Mouse (Mus musculus): ENCODE measurements at regions not wholly inside any gene's neighbourhood (a gene's known extent, or its start where the extent isn't known, plus 50 kb on each side); places are given as distances from the start of the nearest gene placed in this dataset.
"Not testable (repeated sequence)": the region's sequence is repeated elsewhere in the genome, so short reads cannot be mapped to it uniquely, and the experiment has no call there.

- no peak for DNase-seq
These were observed 60.8 kb downstream of the Dmrta2 start for GRCm38 (mm10) chr4:110038696-110039095.

- no peak for DNase-seq
These were observed 67.2 kb downstream of the Dmrta2 start for GRCm38 (mm10) chr4:110044851-110045618.

GRCm38 (mm10) chr4:110045651-110046269, 67.9 kb downstream of the Dmrta2 start:
- DNase-seq: no peak

- no peak for DNase-seq
These were observed 68.4 kb downstream of the Dmrta2 start for GRCm38 (mm10) chr4:110046270-110046651.

GRCm38 (mm10) chr4:110050393-110051280, 72.8 kb downstream of the Dmrta2 start:
- peak; percentile 92 to 94 for DNase-seq

GRCm38 (mm10) chr4:110051281-110051665, 73.4 kb downstream of the Dmrta2 start:
- DNase-seq: no peak

- DNase-seq: no peak
These were observed 74.0 kb downstream of the Dmrta2 start for GRCm38 (mm10) chr4:110051872-110052271.

GRCm38 (mm10) chr4:110052998-110053397, 75.1 kb downstream of the Dmrta2 start:
- DNase-seq: no peak

GRCm38 (mm10) chr4:110073836-110074235, 96.0 kb downstream of the Dmrta2 start:
- no peak for DNase-seq

GRCm38 (mm10) chr4:110083371-110083770, 105.5 kb downstream of the Dmrta2 start:
- no peak for DNase-seq

GRCm38 (mm10) chr4:110087570-110088247, 109.9 kb downstream of the Dmrta2 start:
- peak; percentile 66 to 74 for DNase-seq

GRCm38 (mm10) chr4:110093040-110093820, 115.4 kb downstream of the Dmrta2 start:
- no peak for DNase-seq

- no peak for DNase-seq
These were observed 116.7 kb downstream of the Dmrta2 start for GRCm38 (mm10) chr4:110094541-110094940.

- no peak for DNase-seq
These were observed 118.1 kb downstream of the Dmrta2 start for GRCm38 (mm10) chr4:110095760-110096593.

GRCm38 (mm10) chr4:110104119-110104518, 126.3 kb downstream of the Dmrta2 start:
- DNase-seq: not testable (repeated sequence)

GRCm38 (mm10) chr4:110106620-110107243, 128.9 kb downstream of the Dmrta2 start:
- DNase-seq: no peak

- peak; percentile 20 to 27 for DNase-seq
These were observed 141.6 kb downstream of the Dmrta2 start for GRCm38 (mm10) chr4:110119438-110119837.

- DNase-seq: no peak
These were observed 142.0 kb downstream of the Dmrta2 start for GRCm38 (mm10) chr4:110119874-110120273.

GRCm38 (mm10) chr4:110120761-110121160, 142.9 kb downstream of the Dmrta2 start:
- no peak for DNase-seq

GRCm38 (mm10) chr4:110121447-110121846, 143.6 kb downstream of the Dmrta2 start:
- no peak for DNase-seq
